In the genomic region with DNA sequence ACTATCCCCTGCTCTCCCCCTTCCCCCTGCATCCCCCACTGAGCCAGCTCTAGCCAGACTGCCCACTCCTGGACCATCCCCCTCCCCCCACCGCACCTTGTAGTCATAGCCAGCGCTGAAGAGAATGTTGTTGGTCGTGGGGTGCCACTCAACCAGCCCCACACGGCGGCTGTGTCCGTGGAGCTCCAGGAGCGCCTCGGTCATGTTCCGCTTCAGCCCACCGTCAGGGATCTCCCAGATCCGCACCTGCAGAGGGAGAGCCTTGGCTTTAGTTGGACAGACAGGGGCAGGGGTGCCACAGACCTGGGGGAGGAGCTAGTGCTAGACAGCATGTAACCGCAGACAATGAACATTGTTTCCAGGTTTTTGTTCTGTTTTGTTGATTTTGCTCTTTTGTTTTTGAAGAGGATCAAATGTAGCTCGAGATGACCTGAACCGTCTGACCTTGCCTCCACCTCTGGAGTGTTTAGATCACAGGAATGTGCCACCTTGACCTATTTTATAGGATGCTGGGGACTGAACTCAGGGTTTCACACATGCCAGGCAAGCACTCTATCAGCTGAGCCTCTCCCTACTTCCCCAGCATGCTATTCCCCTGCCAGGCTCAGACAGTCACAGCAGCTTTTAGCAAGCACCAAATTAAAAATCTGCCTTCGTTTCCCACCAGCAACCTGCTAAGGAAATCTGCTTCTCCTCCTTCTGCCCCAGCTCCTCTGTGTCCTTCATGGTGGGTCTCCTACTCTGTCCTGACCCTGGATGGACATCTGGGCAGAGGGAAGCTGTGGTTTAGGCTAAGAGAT, we compare ENCODE assay signal across 13 mouse cellular contexts.
DNase-seq lines count a peak whose midpoint lies in the region; TF ChIP-seq lines count a peak whose summit lies in the region.
"Had no signal": no experiment of that assay in that cellular context is flagged by ENCODE, and none has a peak within 500 bp of the region (broad histone marks: within the 10 kb centered on the region; RNA-seq: fewer than 3 reads in every experiment).

No protein-coding gene starts in this region.

- TF ChIP-seq CTCF in gastrocnemius, adult 2 months (IDR thresholded peaks at IDR 0.05): no peak
- TF ChIP-seq CTCF in layer of hippocampus, adult 2 months (conservative IDR thresholded peaks at IDR 0.05): no peak

- intact Hi-C loops in gastrocnemius, postnatal 14 days (cut with DNase I; ENCODE audit: low total_unique reads): no loop called here
- intact Hi-C loops in gastrocnemius, adult 2 months (cut with DNase I): no loop called here

- no peak overlapping the region for H3K27ac ChIP-seq in gastrocnemius, adult 2 months
- peak overlapping the region; percentile 85 for H3K27ac ChIP-seq in layer of hippocampus, adult 2 months
- H3K27ac ChIP-seq: heart, adult 2 months; liver, embryonic 12.5 days had no signal

- peak; percentile 2 for DNase-seq in adrenal gland, postnatal 10 days
- no peak for DNase-seq in adrenal gland, postnatal 4 days (ENCODE audit: low spot score in 2 of 2)
- peak; percentile 5 for DNase-seq in gastrocnemius, postnatal 14 days
- no peak for DNase-seq in gastrocnemius, adult 2 months
- DNase-seq in layer of hippocampus, adult 2 months (ENCODE audit: low spot score in 2 of 2): peak in 1 of 2 experiments; percentile 38
- no peak for DNase-seq in layer of hippocampus, postnatal 36 days
- peak; percentile 68 for DNase-seq in ZHBTc4 (ENCODE audit: low read depth, low spot score)
- no peak for DNase-seq in thymus, postnatal 25 days
- DNase-seq: kidney, postnatal 4 days; lung, postnatal 14 days; thymus, adult 2 months had no signal

- H3K4me3 ChIP-seq in gastrocnemius, adult 2 months: no peak overlapping the region
- no peak overlapping the region for H3K4me3 ChIP-seq in layer of hippocampus, adult 2 months
- H3K4me3 ChIP-seq: heart, adult 2 months; liver, embryonic 12.5 days had no signal

Comparison
In these comparisons a context has a peak if more than half of its experiments do, and no peak if none do; other contexts are left out.
1. DNase-seq: peak in adrenal gland, postnatal 10 days (single experiment), gastrocnemius, postnatal 14 days (single experiment) and ZHBTc4 (single experiment); none in adrenal gland, postnatal 4 days (0 of 2), gastrocnemius, adult 2 months (single experiment), layer of hippocampus, postnatal 36 days (0 of 2) and thymus, postnatal 25 days (single experiment).